In genomic region chr3:87919336-87920108, GRCm38 (mm10) we compare ENCODE assay signal across 8 mouse cellular contexts. TPM values are rescaled to one million over a fixed set of nuclear protein-coding genes. Genes with fewer than 3 reads are reported as not detected.
DNase-seq lines count a peak whose midpoint lies in the region; ATAC-seq and TF ChIP-seq lines count a peak whose summit lies in the region.

Gene Mrpl24 (plus strand): TSS chr3:87919506.

- WGBS in bone marrow, adult 2 months, result under 1% methylated on average over 30 of the region's 30 CpGs
- WGBS in heart, embryonic 10.5 days, result under 1% methylated on average over 30 of the region's 30 CpGs
- under 1% methylated on average over 30 of the region's 30 CpGs for WGBS in kidney, embryonic 15.5 days

- H3K4me1 ChIP-seq in bone marrow, adult 2 months (ENCODE audit: control insufficient read depth, insufficient read depth, low read length), result no peaks in the 10 kb centered on the region; the same call in 1 of the 2 replicates
- peaks cover 9% of the 10 kb centered on the region; the same call in 1 of the 2 replicates for H3K4me1 ChIP-seq in heart, embryonic 10.5 days
- H3K4me1 ChIP-seq in kidney, embryonic 15.5 days, result peaks cover 9% of the 10 kb centered on the region

- H3K27me3 ChIP-seq in heart, embryonic 10.5 days (ENCODE audit: insufficient read depth, poor library complexity, severe bottlenecking), result no peaks in the 10 kb centered on the region
- no peaks in the 10 kb centered on the region for H3K27me3 ChIP-seq in kidney, embryonic 15.5 days

- H3K27ac ChIP-seq in bone marrow, adult 2 months (ENCODE audit: control insufficient read depth, insufficient read depth, low read depth, low read length, poor library complexity), result peak within 1 kb of the TSS; percentile 52
- peak within 1 kb of the TSS; percentile 89 for H3K27ac ChIP-seq in heart, embryonic 10.5 days
- peak within 1 kb of the TSS; percentile 92 for H3K27ac ChIP-seq in kidney, embryonic 15.5 days

- H3K9ac ChIP-seq in kidney, embryonic 15.5 days, result peak within 1 kb of the TSS; percentile 75

- peak within 1 kb of the TSS; percentile 67 for H3K4me2 ChIP-seq in kidney, embryonic 15.5 days

- DNase-seq in A20 (ENCODE audit: low read depth, low spot score) (peak; percentile 83), liver (peak; percentile 74)
- DNase-seq in heart, embryonic 10.5 days (ENCODE audit: low spot score), result peak; percentile 95
- peak; percentile 67 to 72 for DNase-seq in spleen, postnatal 4 days (ENCODE audit: low spot score in 2 of 2)

- no peaks in the 10 kb centered on the region for H3K9me3 ChIP-seq in heart, embryonic 10.5 days
- no peaks in the 10 kb centered on the region for H3K9me3 ChIP-seq in kidney, embryonic 15.5 days (replicated peaks)

- ATAC-seq in erythroblast, adult 5-6 weeks (replicated peaks; ENCODE audit: low FRiP score, poor library complexity, severe bottlenecking), result peak; percentile 89
- peak; percentile 91 for ATAC-seq in kidney, embryonic 15.5 days (replicated peaks; ENCODE audit: low FRiP score)
- peak; percentile 87 for ATAC-seq in monocyte, adult 5-6 weeks (replicated peaks; ENCODE audit: insufficient number of reproducible peaks, low FRiP score, low TSS enrichment, poor library complexity, severe bottlenecking)

- TF ChIP-seq CTCF in bone marrow, adult 2 months (IDR thresholded peaks at IDR 0.05; ENCODE audit: control insufficient read depth, insufficient read depth, low read length), result no peak

- peaks cover 62% of the 10 kb centered on the region for H3K36me3 ChIP-seq in heart, embryonic 10.5 days
- H3K36me3 ChIP-seq in kidney, embryonic 15.5 days, result peaks cover 64% of the 10 kb centered on the region

- H3K4me3 ChIP-seq in bone marrow, adult 2 months (replicated peaks; ENCODE audit: control insufficient read depth, low read depth, low read length), result peak within 1 kb of the TSS; percentile 94
- H3K4me3 ChIP-seq in heart, embryonic 10.5 days, result peak within 1 kb of the TSS; percentile 77
- H3K4me3 ChIP-seq in kidney, embryonic 15.5 days (replicated peaks), result peak within 1 kb of the TSS; percentile 66

- no peak for TF ChIP-seq POLR2A in bone marrow, adult 2 months (IDR thresholded peaks at IDR 0.05; ENCODE audit: borderline replicate concordance, control insufficient read depth, low read depth, low read length)

RNA-seq across cellular contexts. Expression of gene Mrpl24, which starts in this region (rescaled TPM):
- 98.1 and 217 TPM in 2 replicates for polyA plus RNA-seq in bone marrow, adult 2 months (2011; ENCODE audit: insufficient read depth, insufficient read length, low replicate concordance, missing spikeins)
- total RNA-seq in erythroblast, adult 5-6 weeks (2015; ENCODE audit: low replicate concordance), result 24.0 and 39.1 TPM in 2 replicates
- 16.0 and 23.0 TPM in 2 replicates for total RNA-seq in erythroblast, adult 5-6 weeks (2017; ENCODE audit: low replicate concordance)
- polyA plus RNA-seq in heart, embryonic 10.5 days (2016; fragmentation: Nextera tagmentation; extraction: Ambion mirVana), result 64.2 and 71.3 TPM in 2 replicates
- 85.4 TPM in 2 replicates for polyA plus RNA-seq in kidney, embryonic 15.5 days (2015; fragmentation: Nextera tagmentation; extraction: Ambion mirVana)
- 149 to 161 TPM (median 154 TPM) in 3 replicates for total RNA-seq in monocyte, adult 5-6 weeks (2017)

Comparison
In these comparisons a context has a peak if more than half of its experiments do, and no peak if none do; other contexts are left out.
1. Peak in every context shown above with its lines: DNase-seq, ATAC-seq, H3K4me3 ChIP-seq and H3K27ac ChIP-seq.